8 mouse cellular contexts compared by ENCODE assay signal in genomic region chr14:62879497-62879896, GRCm38 (mm10). TPM values are rescaled to one million over a fixed set of nuclear protein-coding genes. Genes with fewer than 3 reads are reported as not detected.
DNase-seq lines count a peak whose midpoint lies in the region; ATAC-seq lines count a peak whose summit lies in the region.

No protein-coding gene starts in this region.

- H3K9me3 ChIP-seq in embryonic facial prominence, embryonic 11.5 days (replicated peaks; ENCODE audit: control insufficient read depth, low read length), result no peaks in the 10 kb centered on the region
- no peaks in the 10 kb centered on the region for H3K9me3 ChIP-seq in midbrain, embryonic 12.5 days

- peak; percentile 75 for DNase-seq in adrenal gland, postnatal 25 days
- peak; percentile 74 for DNase-seq in embryonic facial prominence, embryonic 11.5 days (ENCODE audit: low spot score)
- DNase-seq in heart, adult 18-20 months, result peak; percentile 88 to 89
- DNase-seq in kidney, adult 11 months, result peak; percentile 74
- DNase-seq in left cerebral cortex, postnatal 36 days (ENCODE audit: low spot score in 2 of 2), result peak; percentile 65 to 76
- DNase-seq in skeletal muscle tissue, adult 2 months (ENCODE audit: low read depth, low spot score), result peak; percentile 74
- peak; percentile 56 for DNase-seq in yolk sac, embryonic 10.5 days (ENCODE audit: low spot score)

- intact Hi-C loops in left cerebral cortex, postnatal 36 days (cut with DNase I), result loop anchor here (5.0 kb wide), 1 partner anchor 42 kb away; the partner anchor contains the start of gene Wdfy2

- ATAC-seq in embryonic facial prominence, embryonic 11.5 days (replicated peaks; ENCODE audit: insufficient number of reproducible peaks, low FRiP score, low TSS enrichment, low read depth), result peak; percentile 44
- ATAC-seq in midbrain, embryonic 12.5 days (ENCODE audit: low FRiP score, low read depth), result peak; percentile 67; the same call in 1 of the 2 replicates

- no peak overlapping the region for H3K27ac ChIP-seq in embryonic facial prominence, embryonic 11.5 days (replicated peaks; ENCODE audit: low read depth, low read length)
- H3K27ac ChIP-seq in midbrain, embryonic 12.5 days (replicated peaks), result peak overlapping the region; percentile 60

- no peaks in the 10 kb centered on the region; the same call in 1 of the 2 replicates for H3K4me1 ChIP-seq in embryonic facial prominence, embryonic 11.5 days (ENCODE audit: control insufficient read depth, insufficient read depth, low read length)
- H3K4me1 ChIP-seq in midbrain, embryonic 12.5 days, result peaks cover 48% of the 10 kb centered on the region

- H3K9ac ChIP-seq in embryonic facial prominence, embryonic 11.5 days (replicated peaks; ENCODE audit: low read length), result no peak overlapping the region
- no peak overlapping the region for H3K9ac ChIP-seq in midbrain, embryonic 12.5 days (replicated peaks)

- no peaks in the 10 kb centered on the region for H3K36me3 ChIP-seq in embryonic facial prominence, embryonic 11.5 days (replicated peaks; ENCODE audit: control insufficient read depth, insufficient read depth, low read depth, low read length)
- no peaks in the 10 kb centered on the region for H3K36me3 ChIP-seq in midbrain, embryonic 12.5 days

- WGBS in embryonic facial prominence, embryonic 11.5 days, result 21% methylated on average over 5 of the region's 5 CpGs
- WGBS in midbrain, embryonic 12.5 days, result 8% methylated on average over 5 of the region's 5 CpGs

- no peak overlapping the region for H3K4me3 ChIP-seq in embryonic facial prominence, embryonic 11.5 days (ENCODE audit: low read depth, low read length)
- no peak overlapping the region for H3K4me3 ChIP-seq in midbrain, embryonic 12.5 days

- H3K4me2 ChIP-seq in embryonic facial prominence, embryonic 11.5 days (ENCODE audit: low read depth, low read length), result no peak overlapping the region
- no peak overlapping the region for H3K4me2 ChIP-seq in midbrain, embryonic 12.5 days (replicated peaks)

- no peaks in the 10 kb centered on the region for H3K27me3 ChIP-seq in embryonic facial prominence, embryonic 11.5 days (ENCODE audit: control insufficient read depth, insufficient read depth, low read length)
- no peaks in the 10 kb centered on the region for H3K27me3 ChIP-seq in midbrain, embryonic 12.5 days

RNA-seq across cellular contexts. Expression of gene Wdfy2, which starts 42.0 kb away (rescaled TPM):
- 43.2 and 46.3 TPM in 2 replicates for total RNA-seq in adrenal gland, postnatal 25 days (2021)
- 12.2 and 13.3 TPM in 2 replicates for polyA plus RNA-seq in embryonic facial prominence, embryonic 11.5 days (2014; fragmentation: Nextera tagmentation; extraction: Ambion mirVana)
- 1 to 10 TPM; 6.4 to 6.9 TPM for total RNA-seq in heart, adult 18-20 months (2021)
- total RNA-seq in left cerebral cortex, postnatal 36 days (2021), result 10 to 100 TPM; 10.5 to 12.8 TPM
- polyA plus RNA-seq in midbrain, embryonic 12.5 days (2016; fragmentation: Nextera tagmentation; extraction: Ambion mirVana), result 15.6 and 16.2 TPM in 2 replicates
